Mouse (Mus musculus): ENCODE data around the gene Rpl23a.

Rpl23a gene

DNA sequence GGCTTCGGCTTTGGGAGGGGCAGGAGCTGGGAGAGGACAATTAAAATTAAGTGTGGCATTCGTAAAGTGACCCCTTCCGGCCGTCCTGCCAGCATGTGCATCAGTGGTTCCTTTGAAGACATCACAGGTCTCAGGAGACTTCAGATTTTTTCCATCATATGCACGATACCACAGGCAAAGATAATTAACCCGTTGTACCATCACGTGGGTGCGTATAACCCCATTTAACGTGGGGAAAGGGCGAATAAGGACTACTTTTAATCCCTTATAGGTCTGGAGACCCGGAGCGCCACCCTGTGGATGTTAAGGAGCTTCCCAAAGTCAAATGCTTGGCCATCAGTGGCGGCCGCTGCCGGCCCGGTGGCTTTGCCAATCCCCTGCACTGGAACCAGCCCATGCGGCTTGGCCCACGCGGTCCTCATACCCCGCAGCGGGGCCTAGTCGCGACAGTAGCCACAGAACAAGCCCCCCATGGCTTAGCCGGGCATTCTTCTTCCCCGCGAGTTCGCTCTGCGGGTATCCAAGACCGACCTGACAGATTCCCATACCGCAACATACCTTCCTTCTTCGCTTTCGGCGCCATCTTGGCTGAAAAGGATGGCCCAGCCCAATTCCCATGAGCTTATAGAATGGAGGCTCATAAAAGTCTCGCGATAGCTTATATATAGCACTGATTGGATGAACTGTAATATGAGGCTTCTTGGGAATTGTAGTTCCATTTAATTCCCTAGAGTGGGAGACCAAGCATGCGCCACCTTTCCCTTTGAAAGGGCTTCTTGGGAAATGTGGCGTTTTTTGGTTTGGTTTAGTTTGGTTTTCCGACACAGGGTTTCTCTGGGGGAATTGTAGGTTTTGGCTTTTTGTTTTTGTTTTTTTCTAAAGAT lies at the start of gene Rpl23a:
Gene Rpl23a, minus strand, starts transcription at position 624 of the 884 bp plus-strand sequence.
- in situ Hi-C loops (cut with MboI, MseI) = no loop called here

DNA sequence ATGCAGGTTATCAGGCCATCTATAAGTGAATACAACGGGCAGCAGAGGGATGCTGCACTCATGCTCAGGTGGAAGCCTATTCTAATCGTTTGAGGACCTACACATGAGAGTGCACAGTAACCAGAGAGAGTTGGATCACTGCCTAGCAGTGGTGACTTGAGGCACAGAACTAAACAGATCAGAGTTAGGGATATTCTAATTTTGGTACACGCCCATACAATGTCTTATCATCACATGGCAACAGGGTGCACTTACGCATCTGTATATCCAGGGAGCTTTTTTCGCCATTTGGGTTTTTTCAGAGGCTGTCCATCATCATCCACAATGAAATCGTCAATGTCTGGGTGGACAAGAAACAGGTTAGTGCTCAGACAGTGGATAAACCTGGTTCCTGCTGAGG lies 48.1 kb upstream of the Rpl23a start:
- in situ Hi-C loops (cut with MboI, MseI) = no loop called here

DNA sequence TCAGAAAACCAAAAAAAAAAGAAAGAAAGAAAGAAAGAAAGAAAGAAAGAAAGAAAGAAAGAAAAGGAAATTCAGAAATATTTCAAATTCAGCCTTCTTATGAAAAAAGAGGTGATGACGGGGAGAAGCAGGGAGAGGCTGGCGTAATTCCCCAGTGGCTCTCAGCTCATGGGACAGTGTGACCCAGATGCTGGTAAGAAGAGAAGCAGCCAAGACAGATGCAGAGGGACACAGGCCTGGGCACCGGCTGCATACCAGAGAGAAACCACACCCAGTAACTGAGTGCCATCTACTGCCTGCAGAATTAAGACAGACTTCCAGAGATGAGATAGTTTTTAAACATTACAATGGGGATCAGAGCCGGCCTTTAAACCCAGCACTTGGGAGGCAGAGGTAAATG lies 40.2 kb upstream of the Rpl23a start:
- in situ Hi-C loops (cut with MboI, MseI) = loop anchor here in 1 of 2 experiments (10.0 kb wide), 1 partner anchor 51 kb away; no protein-coding TSS in a partner anchor

GRCm38 (mm10) chr11:78215709-78216317 lies 32.4 kb upstream of the Rpl23a start:
- in situ Hi-C loops (cut with MboI, MseI) = loop anchor here in 1 of 2 experiments (5.0 kb wide), 1 partner anchor 56 kb away; no protein-coding TSS in a partner anchor

GRCm38 (mm10) chr11:78213086-78213817 lies 29.9 kb upstream of the Rpl23a start:
- in situ Hi-C loops (cut with MboI, MseI) = no loop called here

- in situ Hi-C loops (cut with MboI, MseI) = no loop called here
These were observed 28.1 kb upstream of the Rpl23a start for GRCm38 (mm10) chr11:78211513-78211912.

GRCm38 (mm10) chr11:78210615-78211014 lies 27.2 kb upstream of the Rpl23a start:
- in situ Hi-C loops (cut with MboI, MseI) = no loop called here

- in situ Hi-C loops (cut with MboI, MseI) = no loop called here
These were observed 26.5 kb upstream of the Rpl23a start for GRCm38 (mm10) chr11:78209886-78210285.

DNA sequence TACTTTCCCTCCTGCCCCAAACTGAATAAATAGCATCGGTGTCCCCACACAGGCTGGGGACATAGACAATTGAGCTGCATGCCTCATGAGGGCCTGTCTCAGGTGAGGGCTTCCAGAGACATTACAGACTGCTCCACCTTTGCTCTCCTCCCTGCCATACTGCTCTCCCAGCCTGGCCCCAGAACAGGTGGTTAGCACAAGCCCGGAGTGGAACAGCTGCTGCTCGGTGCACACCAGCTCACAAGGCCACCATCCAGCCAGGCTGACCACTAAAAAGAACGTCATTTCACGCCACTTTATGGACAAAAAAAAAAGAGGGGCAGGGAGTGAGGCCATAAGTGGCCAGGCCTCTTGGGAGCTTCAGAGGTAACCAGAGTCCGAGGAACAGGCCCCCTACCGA lies 23.8 kb upstream of the Rpl23a start:
- in situ Hi-C loops (cut with MboI, MseI) = no loop called here

DNA sequence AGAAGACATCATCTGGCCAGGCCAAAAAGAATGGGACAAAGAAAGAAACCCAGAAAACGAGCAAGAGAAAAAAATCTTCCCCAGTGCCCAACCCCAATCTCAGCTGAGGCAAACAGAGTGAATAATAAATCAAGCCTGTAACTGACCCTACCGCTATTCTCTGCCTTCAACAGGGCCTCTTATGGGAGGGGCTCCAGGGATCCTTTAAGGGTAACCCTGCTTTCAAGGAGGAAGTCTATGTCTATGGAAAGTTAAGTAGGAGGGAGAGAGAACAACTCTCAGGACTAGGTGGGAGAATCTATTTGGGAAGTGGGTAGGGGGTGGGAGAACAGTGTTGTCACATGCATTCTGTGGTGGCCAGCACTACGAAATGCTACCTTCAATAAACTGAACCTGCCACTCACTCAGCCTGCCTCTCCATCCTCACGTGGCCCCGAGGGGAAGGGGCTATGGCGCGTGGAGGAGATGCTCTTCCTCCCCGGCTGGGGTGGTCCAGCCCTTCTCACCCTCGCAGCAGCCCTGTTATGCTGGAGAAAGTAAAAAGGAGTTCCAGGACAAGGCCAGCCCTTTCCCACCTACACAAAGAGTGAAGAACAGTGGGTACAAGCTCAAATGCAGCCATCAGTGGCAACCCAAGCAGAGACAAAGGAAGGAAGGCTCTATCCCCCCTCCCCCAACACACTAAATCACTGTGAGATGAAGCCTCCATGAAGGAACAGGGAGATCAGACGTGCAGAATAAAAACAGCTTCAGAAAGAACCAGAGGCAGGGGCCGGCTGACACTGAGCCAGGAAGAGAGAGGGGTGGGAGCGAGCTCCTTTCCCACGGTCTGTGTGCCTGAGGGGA lies 22.2 kb upstream of the Rpl23a start:
- in situ Hi-C loops (cut with MboI, MseI) = no loop called here

- in situ Hi-C loops (cut with MboI, MseI) = no loop called here
These were observed 20.9 kb upstream of the Rpl23a start for GRCm38 (mm10) chr11:78204287-78204686.

DNA sequence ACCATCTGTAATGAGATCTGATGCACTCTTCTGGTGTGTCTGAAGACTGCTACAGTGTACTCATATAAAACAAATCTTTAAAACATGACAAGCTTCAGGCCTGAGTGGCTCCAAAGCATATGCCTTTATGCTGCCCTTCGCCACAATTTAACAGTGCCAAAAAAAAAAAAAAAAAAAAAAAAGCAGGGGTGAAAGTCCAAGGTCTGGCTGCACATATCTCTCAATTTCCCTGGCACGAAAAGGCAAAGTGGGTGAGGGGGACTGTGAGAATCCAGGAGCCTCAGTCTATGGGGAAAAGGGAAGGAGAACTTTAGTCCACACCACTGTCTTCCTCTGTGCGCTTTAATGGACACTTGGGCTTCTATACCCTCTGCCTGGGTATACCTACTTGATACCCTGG lies 19.0 kb upstream of the Rpl23a start:
- in situ Hi-C loops (cut with MboI, MseI) = no loop called here

- in situ Hi-C loops (cut with MboI, MseI) = no loop called here
These were observed 11.9 kb upstream of the Rpl23a start for GRCm38 (mm10) chr11:78195101-78195863.

GRCm38 (mm10) chr11:78194411-78195100 lies 11.2 kb upstream of the Rpl23a start:
- in situ Hi-C loops (cut with MboI, MseI) = no loop called here

GRCm38 (mm10) chr11:78193113-78193512 lies 9.7 kb upstream of the Rpl23a start, which contains the start of gene Proca1:
Gene Proca1, plus strand, starts transcription at chr11:78193392.
- in situ Hi-C loops (cut with MboI, MseI) = no loop called here

GRCm38 (mm10) chr11:78190041-78190440 lies 6.7 kb upstream of the Rpl23a start:
- in situ Hi-C loops (cut with MboI, MseI) = no loop called here

DNA sequence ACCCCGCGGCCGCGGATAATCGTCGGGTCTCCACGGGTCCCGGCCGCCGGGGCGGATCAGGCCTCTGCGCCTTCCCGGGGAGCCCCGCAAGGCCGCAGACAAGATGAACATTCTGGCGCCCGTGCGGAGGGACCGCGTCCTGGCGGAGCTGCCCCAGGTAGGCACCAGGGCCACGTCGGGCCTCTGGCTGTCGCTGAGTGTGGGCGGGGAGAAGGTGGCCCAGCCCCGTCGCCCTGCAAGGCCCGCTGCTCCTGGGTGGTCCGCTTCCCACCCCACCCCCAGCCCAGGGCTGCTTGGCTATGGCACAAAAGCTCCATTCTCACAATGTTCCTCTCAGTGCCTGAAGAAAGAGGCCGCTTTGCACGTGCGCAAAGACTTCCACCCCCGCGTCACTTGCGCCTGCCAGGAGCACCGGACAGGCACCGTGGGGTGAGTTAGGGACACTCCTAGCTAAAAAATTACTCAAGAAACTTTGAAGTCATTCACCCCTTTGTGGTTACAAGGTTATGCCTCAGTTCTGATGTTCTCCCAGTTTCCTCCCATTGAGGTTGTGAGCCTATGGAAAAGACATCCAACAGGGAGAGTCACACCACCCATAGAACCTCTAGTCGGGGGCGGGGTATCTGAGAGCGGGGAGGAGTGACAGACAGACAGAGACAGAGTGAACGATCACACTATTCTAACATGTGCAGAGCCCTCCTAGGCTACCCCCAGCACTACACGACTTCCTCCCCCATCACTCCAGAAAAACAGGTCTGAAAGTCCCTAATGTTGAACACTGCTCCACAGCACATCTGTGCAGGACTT lies 6.1 kb upstream of the Rpl23a start:
- in situ Hi-C loops (cut with MboI, MseI) = no loop called here

- in situ Hi-C loops (cut with MboI, MseI) = no loop called here
These were observed 5.2 kb upstream of the Rpl23a start, which contains the start of gene Rab34 for GRCm38 (mm10) chr11:78188331-78189233. Gene Rab34, plus strand, starts transcription at chr11:78188430.
